Mouse (Mus musculus): ENCODE data around the gene Kcnt1. TPM values are rescaled to one million over a fixed set of nuclear protein-coding genes. Genes with fewer than 3 reads are reported as not detected.
A peak's percentile ranks its signal among the peaks of the same experiment; 100 is the strongest.

Gene Kcnt1
- polyA plus RNA-seq, 1 experiment from 2014 or later: 13.3 TPM

- Histone ChIP-seq H3K4me2 (ENCODE audit: low read length) (no peak overlapping the region), H3K36me3 (ENCODE audit: control insufficient read depth, insufficient read depth) (no peaks in the 10 kb centered on the region), H3K9ac (replicated peaks; ENCODE audit: low read depth, low read length) (no peak overlapping the region), H3K4me3 (replicated peaks; ENCODE audit: low read length) (no peak overlapping the region), H3K4me1 (replicated peaks; ENCODE audit: control insufficient read depth, insufficient read depth, low read length) (peaks cover 24% of the 10 kb centered on the region), H3K27ac (ENCODE audit: low read length) (no peak overlapping the region), H3K27me3 (replicated peaks; ENCODE audit: control insufficient read depth, insufficient read depth, low read length) (no peaks in the 10 kb centered on the region; the same call in none of the 2 replicates), H3K9me3 (ENCODE audit: control insufficient read depth, low read length) (no peaks in the 10 kb centered on the region)
- peak; percentile 39 for ATAC-seq
- WGBS: 5% methylated on average over 4 of the region's 4 CpGs
Measured at GRCm38 (mm10) chr2:25865412-25865811, 1.9 kb downstream of the Kcnt1 start.

- H3K27ac ChIP-seq (ENCODE audit: low read length): no peak overlapping the region
- WGBS: 64% methylated on average over 5 of the region's 5 CpGs
- no peaks in the 10 kb centered on the region; the same call in none of the 2 replicates for H3K27me3 ChIP-seq (replicated peaks; ENCODE audit: control insufficient read depth, insufficient read depth, low read length)
- no peaks in the 10 kb centered on the region for H3K36me3 ChIP-seq (ENCODE audit: control insufficient read depth, insufficient read depth)
- no peak overlapping the region for H3K4me3 ChIP-seq (replicated peaks; ENCODE audit: low read length)
- ATAC-seq: no peak
- H3K4me2 ChIP-seq (ENCODE audit: low read length): no peak overlapping the region
- no peak overlapping the region for H3K9ac ChIP-seq (replicated peaks; ENCODE audit: low read depth, low read length)
- H3K4me1 ChIP-seq (replicated peaks; ENCODE audit: control insufficient read depth, insufficient read depth, low read length): peaks cover 24% of the 10 kb centered on the region
- no peaks in the 10 kb centered on the region for H3K9me3 ChIP-seq (ENCODE audit: control insufficient read depth, low read length)
Measured at GRCm38 (mm10) chr2:25866656-25867055, 3.1 kb downstream of the Kcnt1 start.

GRCm38 (mm10) chr2:25877250-25877735 is 13.8 kb downstream of the Kcnt1 start:
- Histone ChIP-seq H3K36me3 (ENCODE audit: control insufficient read depth, insufficient read depth) (no peaks in the 10 kb centered on the region), H3K4me1 (replicated peaks; ENCODE audit: control insufficient read depth, insufficient read depth, low read length) (peaks cover 9% of the 10 kb centered on the region; the same call in 1 of the 2 replicates), H3K4me3 (replicated peaks; ENCODE audit: low read length) (peak overlapping the region; percentile 56), H3K27me3 (replicated peaks; ENCODE audit: control insufficient read depth, insufficient read depth, low read length) (no peaks in the 10 kb centered on the region; the same call in none of the 2 replicates), H3K27ac (ENCODE audit: low read length) (no peak overlapping the region), H3K4me2 (ENCODE audit: low read length) (peak overlapping the region; percentile 70), H3K9me3 (ENCODE audit: control insufficient read depth, low read length) (no peaks in the 10 kb centered on the region), H3K9ac (replicated peaks; ENCODE audit: low read depth, low read length) (peak overlapping the region; percentile 76)
- ATAC-seq: peak; percentile 38
- WGBS: 13% methylated on average over 6 of the region's 7 CpGs

- Histone ChIP-seq H3K4me1 (replicated peaks; ENCODE audit: control insufficient read depth, insufficient read depth, low read length) (peaks cover 9% of the 10 kb centered on the region; the same call in 1 of the 2 replicates), H3K4me2 (ENCODE audit: low read length) (peak overlapping the region; percentile 70), H3K9me3 (ENCODE audit: control insufficient read depth, low read length) (no peaks in the 10 kb centered on the region), H3K27me3 (replicated peaks; ENCODE audit: control insufficient read depth, insufficient read depth, low read length) (no peaks in the 10 kb centered on the region; the same call in none of the 2 replicates), H3K9ac (replicated peaks; ENCODE audit: low read depth, low read length) (peak overlapping the region; percentile 76), H3K36me3 (ENCODE audit: control insufficient read depth, insufficient read depth) (no peaks in the 10 kb centered on the region), H3K27ac (ENCODE audit: low read length) (no peak overlapping the region), H3K4me3 (replicated peaks; ENCODE audit: low read length) (peak overlapping the region; percentile 56)
- peak; percentile 85 for ATAC-seq
- WGBS: 2% methylated on average over 49 of the region's 49 CpGs
Measured at GRCm38 (mm10) chr2:25877736-25878268, 14.3 kb downstream of the Kcnt1 start.

GRCm38 (mm10) chr2:25878516-25878915 is 15.0 kb downstream of the Kcnt1 start:
- Histone ChIP-seq H3K4me2 (ENCODE audit: low read length) (peak overlapping the region; percentile 70), H3K9ac (replicated peaks; ENCODE audit: low read depth, low read length) (no peak overlapping the region), H3K27ac (ENCODE audit: low read length) (no peak overlapping the region), H3K4me3 (replicated peaks; ENCODE audit: low read length) (peak overlapping the region; percentile 56), H3K4me1 (replicated peaks; ENCODE audit: control insufficient read depth, insufficient read depth, low read length) (peaks cover 9% of the 10 kb centered on the region; the same call in 1 of the 2 replicates), H3K9me3 (ENCODE audit: control insufficient read depth, low read length) (no peaks in the 10 kb centered on the region), H3K36me3 (ENCODE audit: control insufficient read depth, insufficient read depth) (no peaks in the 10 kb centered on the region), H3K27me3 (replicated peaks; ENCODE audit: control insufficient read depth, insufficient read depth, low read length) (no peaks in the 10 kb centered on the region; the same call in none of the 2 replicates)
- 90% methylated on average over 2 of the region's 2 CpGs for WGBS
- no peak for ATAC-seq

- H3K4me1 ChIP-seq (replicated peaks; ENCODE audit: control insufficient read depth, insufficient read depth, low read length): peaks cover 9% of the 10 kb centered on the region; the same call in 1 of the 2 replicates
- H3K9ac ChIP-seq (replicated peaks; ENCODE audit: low read depth, low read length): no peak overlapping the region
- H3K4me2 ChIP-seq (ENCODE audit: low read length): no peak overlapping the region
- no peak overlapping the region for H3K27ac ChIP-seq (ENCODE audit: low read length)
- H3K36me3 ChIP-seq (ENCODE audit: control insufficient read depth, insufficient read depth): no peaks in the 10 kb centered on the region
- H3K9me3 ChIP-seq (ENCODE audit: control insufficient read depth, low read length): no peaks in the 10 kb centered on the region
- H3K4me3 ChIP-seq (replicated peaks; ENCODE audit: low read length): no peak overlapping the region
- no peak for ATAC-seq
- WGBS: 69% methylated on average over 4 of the region's 4 CpGs
- H3K27me3 ChIP-seq (replicated peaks; ENCODE audit: control insufficient read depth, insufficient read depth, low read length): no peaks in the 10 kb centered on the region; the same call in none of the 2 replicates
Measured at GRCm38 (mm10) chr2:25879061-25879460, 15.5 kb downstream of the Kcnt1 start.

- Histone ChIP-seq H3K9me3 (ENCODE audit: control insufficient read depth, low read length) (no peaks in the 10 kb centered on the region), H3K27ac (ENCODE audit: low read length) (no peak overlapping the region), H3K36me3 (ENCODE audit: control insufficient read depth, insufficient read depth) (no peaks in the 10 kb centered on the region), H3K9ac (replicated peaks; ENCODE audit: low read depth, low read length) (no peak overlapping the region), H3K4me2 (ENCODE audit: low read length) (no peak overlapping the region), H3K27me3 (replicated peaks; ENCODE audit: control insufficient read depth, insufficient read depth, low read length) (no peaks in the 10 kb centered on the region; the same call in 1 of the 2 replicates), H3K4me1 (replicated peaks; ENCODE audit: control insufficient read depth, insufficient read depth, low read length) (peaks cover 8% of the 10 kb centered on the region; the same call in 1 of the 2 replicates), H3K4me3 (replicated peaks; ENCODE audit: low read length) (no peak overlapping the region)
- ATAC-seq: no peak
- 70% methylated on average over 1 of the region's 1 CpGs for WGBS
Measured at GRCm38 (mm10) chr2:25882276-25882675, 18.7 kb downstream of the Kcnt1 start.

- no peak overlapping the region for H3K4me2 ChIP-seq (ENCODE audit: low read length)
- 84% methylated on average over 3 of the region's 3 CpGs for WGBS
- H3K4me1 ChIP-seq (replicated peaks; ENCODE audit: control insufficient read depth, insufficient read depth, low read length): no peaks in the 10 kb centered on the region
- H3K36me3 ChIP-seq (ENCODE audit: control insufficient read depth, insufficient read depth): no peaks in the 10 kb centered on the region
- no peaks in the 10 kb centered on the region for H3K9me3 ChIP-seq (ENCODE audit: control insufficient read depth, low read length)
- H3K4me3 ChIP-seq (replicated peaks; ENCODE audit: low read length): no peak overlapping the region
- no peaks in the 10 kb centered on the region for H3K27me3 ChIP-seq (replicated peaks; ENCODE audit: control insufficient read depth, insufficient read depth, low read length)
- H3K9ac ChIP-seq (replicated peaks; ENCODE audit: low read depth, low read length): no peak overlapping the region
- no peak overlapping the region for H3K27ac ChIP-seq (ENCODE audit: low read length)
- no peak for ATAC-seq
Measured at GRCm38 (mm10) chr2:25884756-25885155, 21.2 kb downstream of the Kcnt1 start.

GRCm38 (mm10) chr2:25887226-25887625 is 23.7 kb downstream of the Kcnt1 start:
- no peaks in the 10 kb centered on the region for H3K9me3 ChIP-seq (ENCODE audit: control insufficient read depth, low read length)
- 64% methylated on average over 8 of the region's 8 CpGs for WGBS
- ATAC-seq: no peak

More at GRCm38 (mm10) chr2:25887226-25887625, 23.7 kb downstream of the Kcnt1 start:
- Histone ChIP-seq H3K4me3 (replicated peaks; ENCODE audit: low read length) (no peak overlapping the region), H3K36me3 (ENCODE audit: control insufficient read depth, insufficient read depth) (no peaks in the 10 kb centered on the region), H3K4me1 (replicated peaks; ENCODE audit: control insufficient read depth, insufficient read depth, low read length) (no peaks in the 10 kb centered on the region), H3K27me3 (replicated peaks; ENCODE audit: control insufficient read depth, insufficient read depth, low read length) (no peaks in the 10 kb centered on the region), H3K4me2 (ENCODE audit: low read length) (no peak overlapping the region), H3K27ac (ENCODE audit: low read length) (no peak overlapping the region), H3K9ac (replicated peaks; ENCODE audit: low read depth, low read length) (no peak overlapping the region)
